Mouse (Mus musculus) stomach, postnatal 0 days (tissue): ENCODE data around the gene Smurf2.

Experiments used
- CTCF ChIP-seq: IDR thresholded peaks from 2 replicates; pipeline ENCODE4 v1.5.1; 2016; ENCODE audit warnings: antibody characterized with exemption, low read depth, mild to moderate bottlenecking, moderate library complexity
- EP300 ChIP-seq: optimal IDR thresholded peaks from 2 replicates; pipeline ENCODE3; 2016; ENCODE audit warnings: antibody characterized with exemption

DNA sequence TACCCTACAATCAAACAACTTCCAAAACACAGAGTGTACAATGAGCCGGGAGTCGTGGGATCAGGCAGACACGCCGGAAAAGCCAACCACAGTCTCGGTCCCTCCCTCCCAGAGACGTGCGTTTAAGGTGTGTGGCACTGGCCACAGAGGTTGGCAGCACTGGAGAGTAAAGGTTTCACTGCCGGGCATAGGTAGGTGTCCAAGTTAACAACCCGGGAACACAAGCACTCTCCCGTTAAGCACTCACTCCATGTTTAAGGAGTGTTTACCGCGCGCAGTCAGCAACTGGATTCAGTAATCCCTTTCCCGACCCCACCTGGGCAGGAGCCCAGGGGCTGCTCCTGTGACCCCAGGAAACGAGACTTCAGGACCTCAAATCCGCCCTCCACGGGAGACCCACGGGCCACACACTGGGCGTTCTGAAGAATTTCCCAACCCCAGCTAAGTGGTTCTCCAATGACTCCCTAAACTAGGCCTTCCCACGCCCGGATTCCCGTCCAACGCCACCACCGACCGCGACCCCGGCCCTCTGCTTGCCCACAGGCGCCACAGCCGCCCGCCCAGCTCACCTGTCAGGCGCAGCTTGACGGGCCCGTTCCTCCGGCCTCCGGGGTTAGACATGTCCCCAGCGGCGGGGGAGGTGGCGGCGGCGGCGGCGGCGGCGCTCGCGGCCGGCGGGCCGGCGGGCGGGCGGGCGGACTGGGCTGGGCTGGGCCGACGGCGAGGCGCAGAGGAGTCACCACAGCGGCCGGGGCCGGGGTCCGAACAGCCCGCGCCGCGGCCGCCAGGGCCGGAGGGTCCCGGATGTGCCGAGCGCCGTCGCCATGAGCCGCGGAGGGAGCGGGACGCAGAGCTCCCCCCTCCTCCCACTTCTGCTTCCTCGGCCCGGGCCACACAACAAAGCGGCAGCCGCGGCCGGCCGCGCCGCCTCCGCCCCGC lies 634 bp downstream of the Smurf2 start:
- TF ChIP-seq CTCF (no peak), EP300 (no peak)
